Mouse (Mus musculus): ENCODE measurements around the gene Sigirr. TPM values are rescaled to one million over a fixed set of nuclear protein-coding genes. Genes with fewer than 3 reads are reported as not detected.

Gene Sigirr
- total RNA-seq, 1 experiment from 2014 or later, result 22.0 TPM

GRCm38 (mm10) chr7:141051060-141051685 is 49.2 kb downstream of the Sigirr start:
- no peak for ATAC-seq (replicated peaks in 1 of 2; ENCODE audit: insufficient read depth in 1 of 2, low FRiP score in 2 of 2, low TSS enrichment in 1 of 2, low read depth in 1 of 2, poor library complexity in 2 of 2, severe bottlenecking in 2 of 2)

DNA sequence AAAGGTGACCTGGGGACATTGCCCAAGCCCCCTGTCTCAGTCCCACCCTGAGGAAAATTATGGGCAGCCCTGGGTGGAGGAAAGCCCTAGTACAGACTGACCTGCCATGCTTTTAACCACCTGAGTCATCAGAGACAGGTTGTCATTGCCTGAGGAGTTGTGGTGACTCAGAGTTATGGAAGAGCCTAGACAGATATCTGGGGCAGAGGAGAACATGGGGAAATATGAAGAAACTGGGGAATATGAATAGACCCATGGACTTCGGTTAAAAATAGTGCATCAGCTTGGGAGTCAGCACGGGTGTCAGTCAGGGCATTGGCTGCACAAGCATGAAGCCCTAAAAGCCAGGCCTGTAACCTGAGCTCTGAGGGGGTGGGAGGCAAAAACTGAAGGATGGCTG is 51.0 kb downstream of the Sigirr start:
- ATAC-seq (replicated peaks in 1 of 2; ENCODE audit: insufficient read depth in 1 of 2, low FRiP score in 2 of 2, low TSS enrichment in 1 of 2, low read depth in 1 of 2, poor library complexity in 2 of 2, severe bottlenecking in 2 of 2), result no peak

DNA sequence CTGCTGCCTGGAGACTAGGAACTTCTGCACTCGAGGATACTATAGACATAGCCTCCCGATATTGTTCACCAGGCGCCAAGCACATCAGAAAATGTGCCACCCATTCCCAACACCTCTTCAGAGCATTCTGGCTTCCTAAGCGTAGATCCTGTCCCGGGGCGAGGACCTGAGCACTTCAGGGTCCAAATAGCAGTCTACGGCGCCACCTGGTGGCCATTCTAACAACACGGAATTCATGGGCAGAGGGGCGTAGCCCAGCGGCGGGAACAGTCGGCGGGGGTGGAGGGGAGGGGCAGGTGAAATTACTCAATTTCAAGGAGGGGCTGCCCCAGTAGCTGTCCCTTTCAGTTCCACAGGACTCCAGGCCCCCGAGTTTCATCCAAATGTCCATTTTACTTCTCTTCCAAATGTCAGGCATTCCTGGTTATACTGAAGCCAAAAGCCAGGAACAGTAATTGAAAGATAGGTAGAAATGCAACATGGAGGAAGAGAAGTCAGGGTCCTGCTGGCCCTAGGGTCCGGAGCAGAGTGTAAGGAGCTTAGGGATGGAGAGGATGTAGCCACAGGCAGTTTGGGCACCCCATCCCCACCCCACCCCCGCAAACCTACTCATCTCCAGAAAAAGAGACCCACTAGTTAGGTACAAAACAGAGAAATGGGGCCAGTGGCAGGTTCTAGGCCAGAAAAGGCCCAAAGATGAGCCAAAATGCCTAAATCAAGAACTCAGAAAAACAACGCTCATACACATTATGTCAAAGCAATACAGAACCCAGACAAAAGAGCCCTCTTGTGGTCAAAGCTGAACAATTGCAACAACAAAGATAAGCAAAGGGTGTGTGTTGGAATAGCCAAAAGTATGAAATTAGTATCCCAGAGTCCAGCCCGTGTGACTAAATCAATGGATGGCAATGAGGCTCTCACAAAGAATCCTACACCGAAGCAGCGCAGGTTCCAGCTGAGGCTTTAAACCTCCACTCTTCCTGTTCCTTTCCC is 51.9 kb downstream of the Sigirr start:
- ATAC-seq (replicated peaks in 1 of 2; ENCODE audit: insufficient read depth in 1 of 2, low FRiP score in 2 of 2, low TSS enrichment in 1 of 2, low read depth in 1 of 2, poor library complexity in 2 of 2, severe bottlenecking in 2 of 2), result peak; percentile 82 to 89

- no peak for ATAC-seq (replicated peaks in 1 of 2; ENCODE audit: insufficient read depth in 1 of 2, low FRiP score in 2 of 2, low TSS enrichment in 1 of 2, low read depth in 1 of 2, poor library complexity in 2 of 2, severe bottlenecking in 2 of 2)
Observed at GRCm38 (mm10) chr7:141047581-141048225, 52.7 kb downstream of the Sigirr start.

DNA sequence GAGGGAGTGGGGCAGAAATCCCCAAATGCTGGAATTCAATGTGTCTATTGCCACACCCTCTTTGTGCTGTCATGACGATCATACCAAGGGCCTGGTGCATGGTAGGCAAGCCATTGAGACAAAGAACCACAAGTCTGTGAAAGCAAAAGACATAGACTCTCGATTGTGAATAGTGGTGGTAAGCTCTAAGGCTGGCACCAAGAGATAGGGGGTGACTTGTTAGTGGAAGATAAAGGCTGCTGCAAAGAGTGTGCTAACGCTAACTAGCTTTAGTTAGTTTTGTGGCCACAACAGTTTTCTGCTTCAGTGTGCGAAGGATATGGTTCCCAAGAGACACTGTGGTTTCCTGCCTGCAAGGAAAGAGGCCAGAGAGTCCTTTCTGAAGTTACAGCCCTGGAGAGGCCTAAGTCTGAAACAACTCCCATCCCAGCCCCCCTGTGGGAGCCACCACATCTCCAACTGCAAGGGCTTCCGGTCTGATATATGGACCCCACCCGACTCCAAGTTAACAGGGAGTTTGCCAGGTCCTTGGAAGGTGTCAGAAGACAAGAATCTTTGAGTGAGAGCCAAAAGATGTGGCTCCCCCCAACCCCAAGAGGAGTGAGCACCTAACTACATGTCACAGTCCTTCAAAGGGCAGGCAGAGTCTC is 53.3 kb downstream of the Sigirr start:
- ATAC-seq (replicated peaks in 1 of 2; ENCODE audit: insufficient read depth in 1 of 2, low FRiP score in 2 of 2, low TSS enrichment in 1 of 2, low read depth in 1 of 2, poor library complexity in 2 of 2, severe bottlenecking in 2 of 2), result peak; percentile 25 to 51

GRCm38 (mm10) chr7:141042539-141042938 is 57.8 kb downstream of the Sigirr start:
- peak in 1 of 2 experiments; percentile 15; a peak in 1 of 4 replicates for ATAC-seq (replicated peaks in 1 of 2; ENCODE audit: insufficient read depth in 1 of 2, low FRiP score in 2 of 2, low TSS enrichment in 1 of 2, low read depth in 1 of 2, poor library complexity in 2 of 2, severe bottlenecking in 2 of 2)

DNA sequence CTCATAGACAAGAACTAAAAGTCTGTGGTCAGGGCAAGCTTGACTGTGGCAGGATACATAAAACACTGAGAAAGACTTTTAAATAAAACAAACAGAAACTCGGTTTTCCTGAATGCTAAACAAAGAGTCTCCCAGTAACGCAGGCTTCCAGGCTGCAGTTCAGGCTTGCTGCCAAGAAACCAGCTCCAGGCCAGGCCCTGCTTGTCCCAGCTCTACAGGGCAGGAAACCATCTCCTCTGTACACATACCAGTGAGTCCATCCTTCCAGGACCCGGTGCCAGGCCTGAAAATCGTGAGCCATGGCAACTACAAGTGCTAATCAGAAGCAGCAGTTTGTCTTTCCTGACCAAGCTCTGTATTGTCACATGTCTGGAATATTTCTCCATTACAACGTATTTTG is 58.7 kb downstream of the Sigirr start:
- ATAC-seq (replicated peaks in 1 of 2; ENCODE audit: insufficient read depth in 1 of 2, low FRiP score in 2 of 2, low TSS enrichment in 1 of 2, low read depth in 1 of 2, poor library complexity in 2 of 2, severe bottlenecking in 2 of 2), result 0 out of 4 replicates have a peak, but pooled peaks of 1 of the 2 experiments have one; percentile 26

Other genes with a start within 250 kb of the Sigirr start
- gene Gm45785, start 244.2 kb downstream of the Sigirr start, total RNA-seq (2017), result 1.8 and 4.6 TPM in 2 replicates
- 49.0 and 66.3 TPM in 2 replicates for gene Ric8a, start 243.6 kb downstream of the Sigirr start, total RNA-seq (2017)
- 28.2 and 36.1 TPM in 2 replicates for gene Bet1l, start 243.0 kb downstream of the Sigirr start, total RNA-seq (2017)
- gene Psmd13, start 218.6 kb downstream of the Sigirr start, total RNA-seq (2017), result 131 and 147 TPM in 2 replicates
- 50.7 and 71.5 TPM in 2 replicates for gene Sirt3, start 218.3 kb downstream of the Sigirr start, total RNA-seq (2017)
- not detected in 2 replicates for gene Cox8b, start 200.1 kb downstream of the Sigirr start, total RNA-seq (2017)
- gene Nlrp6, start 179.7 kb downstream of the Sigirr start, total RNA-seq (2017), result 0.25 and 0.35 TPM in 2 replicates
- gene Pgghg, start 159.2 kb downstream of the Sigirr start, total RNA-seq (2017), result 11.2 and 17.7 TPM in 2 replicates
- 1.0 TPM in 1 of 2 replicates, not detected in the other for gene Ifitm5, start 150.3 kb downstream of the Sigirr start, total RNA-seq (2017)
- not detected in 2 replicates for gene Gm45717, start 144.6 kb downstream of the Sigirr start, total RNA-seq (2017)
- 328 and 386 TPM in 2 replicates for gene Ifitm2, start 144.6 kb downstream of the Sigirr start, total RNA-seq (2017)
- gene Ifitm1, start 133.4 kb downstream of the Sigirr start, total RNA-seq (2017), result 250 and 359 TPM in 2 replicates
- gene Ifitm3, start 89.8 kb downstream of the Sigirr start, total RNA-seq (2017), result 143 and 341 TPM in 2 replicates
- gene Ifitm6, start 82.6 kb downstream of the Sigirr start, total RNA-seq (2017), result 68.4 and 203 TPM in 2 replicates
- gene Gm17387, start 71.4 kb downstream of the Sigirr start, total RNA-seq (2017), result not detected in 2 replicates
- 4.1 and 6.6 TPM in 2 replicates for gene B4galnt4, start 39.5 kb downstream of the Sigirr start, total RNA-seq (2017)
- 1.2 and 2.3 TPM in 2 replicates for gene Pkp3, start 22.4 kb downstream of the Sigirr start, total RNA-seq (2017)
- gene Ano9, start 17.2 kb upstream of the Sigirr start, total RNA-seq (2017), result not detected in 2 replicates
- gene Ptdss2, start 21.8 kb upstream of the Sigirr start, total RNA-seq (2017), result 6.4 and 9.6 TPM in 2 replicates
- 34.4 and 61.9 TPM in 2 replicates for gene Rnh1, start 72.3 kb upstream of the Sigirr start, total RNA-seq (2017)
- gene Hras, start 93.4 kb upstream of the Sigirr start, total RNA-seq (2017), result 15.0 and 19.7 TPM in 2 replicates
- gene Lrrc56, start 93.6 kb upstream of the Sigirr start, total RNA-seq (2017), result 0.60 and 0.75 TPM in 2 replicates
- 1.6 TPM in 1 of 2 replicates, not detected in the other for gene Lmntd2, start 113.5 kb upstream of the Sigirr start, total RNA-seq (2017)
- 4.9 and 5.1 TPM in 2 replicates for gene Rassf7, start 115.3 kb upstream of the Sigirr start, total RNA-seq (2017)
- 52.5 and 77.3 TPM in 2 replicates for gene Phrf1, start 128.2 kb upstream of the Sigirr start, total RNA-seq (2017)
- gene Irf7, start 165.9 kb upstream of the Sigirr start, total RNA-seq (2017), result 15.4 and 26.7 TPM in 2 replicates
- not detected in 2 replicates for gene Cdhr5, start 176.2 kb upstream of the Sigirr start, total RNA-seq (2017)
- not detected in 2 replicates for gene Sct, start 178.6 kb upstream of the Sigirr start, total RNA-seq (2017)
- not detected in 2 replicates for gene Drd4, start 191.4 kb upstream of the Sigirr start, total RNA-seq (2017)
- gene Deaf1, start 227.1 kb upstream of the Sigirr start, total RNA-seq (2017), result 18.7 and 25.8 TPM in 2 replicates
- 10.5 and 12.6 TPM in 2 replicates for gene Tmem80, start 227.2 kb upstream of the Sigirr start, total RNA-seq (2017)
- gene Eps8l2, start 238.3 kb upstream of the Sigirr start, total RNA-seq (2017), result 4.4 and 4.7 TPM in 2 replicates

All from hematopoietic stem cell, adult 5-6 weeks (primary cell).